Mouse (Mus musculus): Measurements from ENCODE around the gene Cabp4. TPM values are rescaled to one million over a fixed set of nuclear protein-coding genes. Genes with fewer than 3 reads are reported as not detected.
A peak's percentile ranks its signal among the peaks of the same experiment; 100 is the strongest.

The Cabp4 gene
- polyA plus RNA-seq, 1 experiment = 0.05 TPM

- TF ChIP-seq TAL1 (IDR thresholded peaks at IDR 0.05; ENCODE audit: low read length) = no peak
- no peak for TF ChIP-seq GATA1 (IDR thresholded peaks at IDR 0.05; ENCODE audit: low read length)
- Histone ChIP-seq H3K9me3 (ENCODE audit: control insufficient read depth, low read length) (peaks cover 6% of the 10 kb centered on the region), H3K36me3 (ENCODE audit: control insufficient read depth) (peaks cover 39% of the 10 kb centered on the region), H3K4me3 (replicated peaks) (no peak overlapping the region), H3K27me3 (ENCODE audit: control insufficient read depth) (no peaks in the 10 kb centered on the region), H3K4me1 (ENCODE audit: control insufficient read depth) (peaks cover 50% of the 10 kb centered on the region)
Measured at GRCm38 (mm10) chr19:4149764-4150461, 6.1 kb upstream of the Cabp4 start.

GRCm38 (mm10) chr19:4149283-4149682 is 5.5 kb upstream of the Cabp4 start:
- H3K4me3 ChIP-seq (replicated peaks) = peak overlapping the region; percentile 79
- TF ChIP-seq TAL1 (IDR thresholded peaks at IDR 0.05; ENCODE audit: low read length) (no peak), GATA1 (IDR thresholded peaks at IDR 0.05; ENCODE audit: low read length) (no peak)
- peaks cover 39% of the 10 kb centered on the region for H3K36me3 ChIP-seq (ENCODE audit: control insufficient read depth)
- peaks cover 44% of the 10 kb centered on the region for H3K4me1 ChIP-seq (ENCODE audit: control insufficient read depth)
- H3K27me3 ChIP-seq (ENCODE audit: control insufficient read depth) = no peaks in the 10 kb centered on the region
- H3K9me3 ChIP-seq (ENCODE audit: control insufficient read depth, low read length) = peaks cover 6% of the 10 kb centered on the region

GRCm38 (mm10) chr19:4148819-4149218 is 5.0 kb upstream of the Cabp4 start:
- Histone ChIP-seq H3K4me3 (replicated peaks) (peak overlapping the region; percentile 79), H3K9me3 (ENCODE audit: control insufficient read depth, low read length) (peaks cover 6% of the 10 kb centered on the region), H3K27me3 (ENCODE audit: control insufficient read depth) (no peaks in the 10 kb centered on the region), H3K36me3 (ENCODE audit: control insufficient read depth) (peaks cover 39% of the 10 kb centered on the region), H3K4me1 (ENCODE audit: control insufficient read depth) (peaks cover 43% of the 10 kb centered on the region)
- TF ChIP-seq TAL1 (IDR thresholded peaks at IDR 0.05; ENCODE audit: low read length) (no peak), GATA1 (IDR thresholded peaks at IDR 0.05; ENCODE audit: low read length) (no peak)

- Histone ChIP-seq H3K36me3 (ENCODE audit: control insufficient read depth) (peaks cover 36% of the 10 kb centered on the region), H3K27me3 (ENCODE audit: control insufficient read depth) (no peaks in the 10 kb centered on the region), H3K4me3 (replicated peaks) (peak within 1 kb of the TSS; percentile 79), H3K9me3 (ENCODE audit: control insufficient read depth, low read length) (peaks cover 6% of the 10 kb centered on the region), H3K4me1 (ENCODE audit: control insufficient read depth) (peaks cover 41% of the 10 kb centered on the region)
- TF ChIP-seq TAL1 (IDR thresholded peaks at IDR 0.05; ENCODE audit: low read length) = no peak
Measured at GRCm38 (mm10) chr19:4148491-4148806, 4.6 kb upstream of the Cabp4 start, which contains the start of gene Coro1b. Gene Coro1b, plus strand, starts transcription at chr19:4148619.

GRCm38 (mm10) chr19:4147782-4148490 is 4.1 kb upstream of the Cabp4 start:
- peaks cover 41% of the 10 kb centered on the region for H3K4me1 ChIP-seq (ENCODE audit: control insufficient read depth)

GRCm38 (mm10) chr19:4147022-4147405 is 3.2 kb upstream of the Cabp4 start:
- Histone ChIP-seq H3K27me3 (ENCODE audit: control insufficient read depth) (peaks cover 5% of the 10 kb centered on the region), H3K9me3 (ENCODE audit: control insufficient read depth, low read length) (peaks cover 6% of the 10 kb centered on the region), H3K4me1 (ENCODE audit: control insufficient read depth) (peaks cover 41% of the 10 kb centered on the region), H3K36me3 (ENCODE audit: control insufficient read depth) (peaks cover 23% of the 10 kb centered on the region), H3K4me3 (replicated peaks) (no peak overlapping the region)
- TF ChIP-seq TAL1 (IDR thresholded peaks at IDR 0.05; ENCODE audit: low read length) (no peak), GATA1 (IDR thresholded peaks at IDR 0.05; ENCODE audit: low read length) (no peak)

More at GRCm38 (mm10) chr19:4147782-4148490, 4.1 kb upstream of the Cabp4 start:
- no peak for TF ChIP-seq TAL1 (IDR thresholded peaks at IDR 0.05; ENCODE audit: low read length)
- no peak for TF ChIP-seq GATA1 (IDR thresholded peaks at IDR 0.05; ENCODE audit: low read length)
- peak overlapping the region; percentile 79 for H3K4me3 ChIP-seq (replicated peaks)
- peaks cover 6% of the 10 kb centered on the region for H3K9me3 ChIP-seq (ENCODE audit: control insufficient read depth, low read length)
- H3K27me3 ChIP-seq (ENCODE audit: control insufficient read depth) = peaks cover 1% of the 10 kb centered on the region; the same call in 1 of the 2 replicates
- H3K36me3 ChIP-seq (ENCODE audit: control insufficient read depth) = peaks cover 30% of the 10 kb centered on the region

- Histone ChIP-seq H3K9me3 (ENCODE audit: control insufficient read depth, low read length) (peaks cover 6% of the 10 kb centered on the region), H3K4me3 (replicated peaks) (no peak overlapping the region), H3K36me3 (ENCODE audit: control insufficient read depth) (peaks cover 20% of the 10 kb centered on the region), H3K4me1 (ENCODE audit: control insufficient read depth) (peaks cover 39% of the 10 kb centered on the region), H3K27me3 (ENCODE audit: control insufficient read depth) (peaks cover 5% of the 10 kb centered on the region)
- TF ChIP-seq TAL1 (IDR thresholded peaks at IDR 0.05; ENCODE audit: low read length) = no peak
- no peak for TF ChIP-seq GATA1 (IDR thresholded peaks at IDR 0.05; ENCODE audit: low read length)
Measured at GRCm38 (mm10) chr19:4146366-4147021, 2.7 kb upstream of the Cabp4 start.

- Histone ChIP-seq H3K9me3 (ENCODE audit: control insufficient read depth, low read length) (peaks cover 6% of the 10 kb centered on the region), H3K4me3 (replicated peaks) (no peak overlapping the region), H3K4me1 (ENCODE audit: control insufficient read depth) (peaks cover 39% of the 10 kb centered on the region), H3K36me3 (ENCODE audit: control insufficient read depth) (peaks cover 14% of the 10 kb centered on the region), H3K27me3 (ENCODE audit: control insufficient read depth) (peaks cover 7% of the 10 kb centered on the region)
- TF ChIP-seq TAL1 (IDR thresholded peaks at IDR 0.05; ENCODE audit: low read length) = no peak
- no peak for TF ChIP-seq GATA1 (IDR thresholded peaks at IDR 0.05; ENCODE audit: low read length)
Measured at GRCm38 (mm10) chr19:4145936-4146335, 2.1 kb upstream of the Cabp4 start.
